Mouse (Mus musculus): ENCODE data around the gene Nfatc2. TPM values are rescaled to one million over a fixed set of nuclear protein-coding genes. Genes with fewer than 3 reads are reported as not detected.

The Nfatc2 gene
- polyA plus RNA-seq (2015; fragmentation: Nextera tagmentation; extraction: Ambion mirVana) = 3.1 and 4.0 TPM in 2 replicates

DNA sequence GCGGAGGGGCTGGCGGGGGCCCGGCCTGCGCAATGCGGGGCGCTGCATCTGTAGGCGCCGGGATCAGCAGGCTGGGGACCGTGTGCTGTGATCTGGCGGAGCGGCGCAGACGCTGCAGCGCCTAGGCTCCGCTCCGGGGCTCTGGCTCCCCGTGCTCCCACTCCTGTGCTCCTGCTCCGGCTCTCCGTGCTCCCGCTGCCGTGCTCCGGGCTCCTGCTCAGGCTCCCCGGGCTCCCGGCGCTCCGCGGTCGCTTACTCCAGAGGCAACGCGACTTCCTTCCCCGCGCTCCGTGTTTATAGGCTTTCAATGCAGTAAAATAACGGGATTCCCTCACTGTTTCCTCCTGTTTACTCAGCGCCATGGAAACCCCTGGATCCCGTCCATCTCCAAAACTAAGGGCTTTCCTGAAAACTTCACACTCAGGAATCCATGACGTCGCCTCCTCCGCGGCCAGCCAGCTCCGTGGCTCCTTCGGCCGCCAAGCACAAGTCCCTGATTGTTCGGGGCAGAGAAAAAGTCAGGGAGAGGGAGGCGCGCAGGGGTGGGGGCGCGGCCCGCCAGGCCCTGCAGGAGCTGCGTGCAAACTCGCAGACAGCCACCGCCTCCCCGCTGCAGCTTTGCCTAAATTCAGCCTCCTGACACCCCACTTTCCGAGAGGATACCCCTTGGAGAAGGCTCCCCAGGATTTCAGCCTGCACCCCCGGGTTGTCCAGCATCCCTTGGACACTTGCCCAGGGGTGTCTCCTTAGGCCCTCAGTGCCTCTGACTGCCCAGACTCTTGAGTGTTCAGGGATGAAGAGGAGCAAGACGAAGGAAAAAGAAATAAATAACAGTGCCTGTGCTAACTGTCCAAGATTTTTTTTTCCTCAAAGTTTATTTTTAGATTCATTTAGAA is at the start of gene Nfatc2:
TSS of gene Nfatc2 (minus strand) at position 167 of the 896 bp plus-strand sequence.
- DNase-seq (ENCODE audit: low spot score) = no peak

DNA sequence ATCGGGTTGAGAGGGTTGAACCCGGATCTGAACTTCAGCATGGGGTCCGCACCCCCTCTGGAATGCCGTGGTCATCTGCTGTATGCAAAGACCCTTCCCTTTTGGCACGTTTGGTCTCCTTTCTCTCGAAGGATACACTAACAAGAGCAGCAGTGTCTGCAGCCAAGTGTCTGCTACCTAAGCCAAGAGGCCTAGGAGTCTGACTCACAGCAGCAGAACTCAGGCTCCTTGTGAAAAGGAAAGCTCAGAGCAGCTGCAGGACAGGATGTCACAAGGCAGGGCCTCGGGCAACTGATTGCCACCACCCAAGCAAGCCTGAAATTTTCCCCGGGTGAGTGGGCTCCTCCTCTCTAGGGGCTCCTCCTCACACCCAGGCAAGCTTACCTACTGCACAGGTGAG is 46.7 kb upstream of the Nfatc2 start:
- no peak for DNase-seq (ENCODE audit: low spot score)

DNA sequence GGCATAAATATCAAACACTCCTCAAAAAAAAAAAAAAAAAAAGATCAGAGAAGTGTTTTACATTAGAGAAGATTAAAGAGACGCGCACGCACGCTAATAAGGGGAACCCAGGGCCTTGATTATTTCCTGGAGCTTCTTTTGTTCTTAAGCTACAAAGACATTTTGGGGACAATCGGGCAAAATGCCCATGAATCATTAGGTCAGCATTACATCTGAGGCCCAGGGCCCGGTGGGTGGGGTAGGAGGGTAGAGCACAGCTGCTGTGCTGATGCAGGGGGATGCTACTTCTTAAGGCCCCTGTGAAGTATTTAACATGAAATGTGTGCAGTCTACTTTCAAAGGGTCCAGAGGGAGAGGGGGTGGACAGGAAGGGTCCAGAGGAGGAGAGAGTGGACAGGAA is 43.4 kb upstream of the Nfatc2 start:
- DNase-seq (ENCODE audit: low spot score) = no peak

DNA sequence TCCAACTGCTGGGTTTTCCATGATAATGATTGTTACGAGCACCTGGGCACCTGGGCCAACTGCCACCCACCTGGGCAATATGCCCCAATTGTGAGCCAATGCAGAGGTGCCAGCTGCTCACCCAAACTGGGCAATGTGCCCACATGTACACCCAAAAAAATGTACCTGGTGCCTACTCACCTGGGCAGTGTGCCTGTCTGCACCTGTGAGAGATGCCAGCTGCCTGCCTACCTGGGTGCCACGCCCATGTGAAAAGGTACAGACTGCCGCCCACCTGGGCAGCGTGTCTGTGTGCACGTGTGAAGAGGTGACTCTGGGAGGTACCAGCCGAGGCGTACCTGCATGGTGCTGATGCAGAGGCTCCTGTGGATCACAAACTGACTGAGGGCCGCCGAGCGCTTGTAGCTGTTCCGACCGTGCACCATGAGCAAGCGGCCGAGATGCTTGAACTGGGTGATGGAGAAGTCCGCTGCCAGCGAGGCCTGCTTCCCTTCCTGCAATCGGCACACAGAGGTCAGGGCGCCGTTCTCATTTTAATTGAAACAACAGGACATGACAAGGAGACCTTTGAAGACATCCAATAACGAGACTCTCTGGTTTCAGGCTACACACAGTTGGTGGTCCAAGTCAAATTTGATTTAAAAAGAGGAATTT is 42.2 kb upstream of the Nfatc2 start:
- DNase-seq (ENCODE audit: low spot score) = no peak

DNA sequence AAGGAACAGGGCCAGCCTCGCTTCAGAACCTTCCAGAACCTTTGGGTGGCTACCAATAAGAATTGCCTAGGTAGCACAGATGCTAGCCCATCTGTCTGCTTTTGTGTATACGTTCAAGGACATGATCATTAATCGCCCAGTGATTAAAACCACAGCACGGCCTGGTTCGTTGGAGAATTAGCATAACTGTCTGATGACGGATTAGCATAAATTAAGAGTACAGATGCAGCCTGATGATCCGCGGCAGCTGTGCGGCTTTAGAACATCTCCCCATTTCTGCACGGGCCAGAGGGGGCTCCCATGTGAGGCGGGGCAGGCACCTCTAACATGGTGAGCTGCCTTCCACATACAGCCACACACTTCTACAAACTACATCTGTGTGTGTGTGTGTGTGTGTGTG is 40.7 kb upstream of the Nfatc2 start:
- no peak for DNase-seq (ENCODE audit: low spot score)

DNA sequence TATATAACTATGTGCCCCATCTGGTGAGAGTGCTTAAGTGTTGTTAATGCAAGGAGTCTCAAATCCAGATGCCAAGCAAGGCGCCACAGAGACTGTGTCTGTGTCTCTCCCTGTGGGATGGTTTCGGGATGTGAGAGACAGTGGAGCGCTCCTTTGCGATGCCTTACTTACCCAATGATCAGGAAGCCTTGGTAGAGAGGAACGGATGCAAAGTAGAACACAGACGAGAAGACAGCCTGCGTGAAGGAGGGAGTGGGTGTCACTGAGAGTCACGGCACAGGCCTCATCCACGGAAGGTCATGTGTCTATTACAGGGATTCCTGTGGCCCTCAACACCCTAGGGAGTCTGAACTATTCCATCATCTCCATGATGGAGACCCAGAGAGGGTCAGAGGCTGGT is 39.0 kb upstream of the Nfatc2 start:
- no peak for DNase-seq (ENCODE audit: low spot score)

DNA sequence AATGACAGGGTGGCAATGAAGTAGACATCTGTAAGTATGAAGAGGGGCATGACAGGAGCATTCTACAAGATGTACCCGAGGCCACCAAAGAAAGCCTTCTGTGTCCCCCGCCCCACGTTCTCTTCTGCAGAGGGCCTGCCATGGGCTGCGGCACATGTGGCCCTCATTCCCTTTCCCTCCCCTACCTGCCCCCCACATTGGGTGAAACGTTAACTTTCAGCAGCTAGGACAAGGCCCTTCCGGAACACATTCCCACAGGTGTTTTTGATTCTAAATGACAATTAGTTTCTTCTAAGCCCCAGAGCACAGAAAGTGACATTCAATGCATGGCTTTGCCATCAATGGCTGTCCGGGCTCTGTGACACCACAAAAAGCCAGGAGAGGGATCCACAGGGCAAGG is 33.4 kb upstream of the Nfatc2 start:
- DNase-seq (ENCODE audit: low spot score) = no peak

DNA sequence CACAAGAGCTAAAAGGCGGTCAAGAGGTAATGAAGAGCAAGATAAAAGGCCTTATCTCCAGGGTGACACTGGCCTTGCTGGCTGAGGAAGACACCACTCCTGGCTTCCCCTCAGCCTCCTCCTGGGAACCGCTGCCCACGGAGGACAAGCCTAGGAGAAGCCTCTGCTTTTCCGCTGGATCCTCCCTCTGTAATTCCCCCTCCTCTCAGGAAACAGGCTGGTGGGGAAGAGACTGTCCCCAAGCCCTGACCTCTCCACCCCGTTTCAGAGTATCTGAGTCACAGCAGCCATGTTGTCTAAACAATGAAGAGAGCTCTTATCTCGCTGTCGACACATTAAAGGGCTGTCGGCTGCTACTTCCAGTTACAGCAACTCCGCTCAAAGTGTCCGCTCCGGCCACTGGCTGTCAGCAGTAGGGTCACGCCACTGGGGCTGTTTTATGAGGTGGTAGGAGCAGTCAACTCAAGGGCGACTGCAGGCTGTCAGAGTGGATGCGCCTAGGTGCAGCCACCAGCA is 31.9 kb upstream of the Nfatc2 start:
- DNase-seq (ENCODE audit: low spot score) = no peak

DNA sequence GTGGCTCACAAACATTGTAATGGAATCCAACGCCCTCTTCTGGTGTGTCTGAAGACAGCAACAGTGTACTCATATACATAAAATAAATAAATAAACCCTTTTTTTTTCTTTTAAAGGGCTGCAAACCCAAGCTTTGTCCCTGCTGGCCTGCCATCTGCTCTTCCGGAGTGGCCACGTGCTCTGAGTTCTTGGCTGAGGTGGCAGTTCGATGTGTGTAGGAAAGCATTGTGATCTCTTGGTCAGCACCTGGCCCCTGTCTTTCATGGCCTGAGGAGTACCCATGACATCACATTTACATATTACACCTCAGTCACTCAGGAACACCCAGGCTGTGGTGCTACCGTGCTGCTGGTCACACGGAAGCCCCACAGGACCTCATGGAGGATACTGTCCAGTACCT is 31.1 kb upstream of the Nfatc2 start:
- no peak for DNase-seq (ENCODE audit: low spot score)

DNA sequence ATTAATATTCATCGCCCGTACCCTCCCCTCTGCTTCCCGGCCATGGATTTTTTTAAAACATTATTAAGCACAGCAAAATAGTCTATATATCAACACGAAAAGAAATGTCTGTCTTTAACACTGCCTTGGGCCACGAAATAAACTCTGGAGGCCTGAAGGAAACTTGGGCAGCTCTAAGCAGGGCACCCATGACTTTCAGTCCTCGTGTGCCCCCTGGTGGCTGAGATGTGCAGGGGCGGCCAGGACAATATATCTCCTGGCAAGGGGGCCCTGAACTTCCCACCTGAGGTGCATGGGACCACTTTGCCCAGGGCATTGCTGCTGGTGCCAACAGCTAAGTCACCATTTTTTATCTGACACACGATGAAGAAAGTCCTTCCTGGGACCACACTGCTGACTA is 27.3 kb upstream of the Nfatc2 start:
- peak; percentile 85 for DNase-seq (ENCODE audit: low spot score)

DNA sequence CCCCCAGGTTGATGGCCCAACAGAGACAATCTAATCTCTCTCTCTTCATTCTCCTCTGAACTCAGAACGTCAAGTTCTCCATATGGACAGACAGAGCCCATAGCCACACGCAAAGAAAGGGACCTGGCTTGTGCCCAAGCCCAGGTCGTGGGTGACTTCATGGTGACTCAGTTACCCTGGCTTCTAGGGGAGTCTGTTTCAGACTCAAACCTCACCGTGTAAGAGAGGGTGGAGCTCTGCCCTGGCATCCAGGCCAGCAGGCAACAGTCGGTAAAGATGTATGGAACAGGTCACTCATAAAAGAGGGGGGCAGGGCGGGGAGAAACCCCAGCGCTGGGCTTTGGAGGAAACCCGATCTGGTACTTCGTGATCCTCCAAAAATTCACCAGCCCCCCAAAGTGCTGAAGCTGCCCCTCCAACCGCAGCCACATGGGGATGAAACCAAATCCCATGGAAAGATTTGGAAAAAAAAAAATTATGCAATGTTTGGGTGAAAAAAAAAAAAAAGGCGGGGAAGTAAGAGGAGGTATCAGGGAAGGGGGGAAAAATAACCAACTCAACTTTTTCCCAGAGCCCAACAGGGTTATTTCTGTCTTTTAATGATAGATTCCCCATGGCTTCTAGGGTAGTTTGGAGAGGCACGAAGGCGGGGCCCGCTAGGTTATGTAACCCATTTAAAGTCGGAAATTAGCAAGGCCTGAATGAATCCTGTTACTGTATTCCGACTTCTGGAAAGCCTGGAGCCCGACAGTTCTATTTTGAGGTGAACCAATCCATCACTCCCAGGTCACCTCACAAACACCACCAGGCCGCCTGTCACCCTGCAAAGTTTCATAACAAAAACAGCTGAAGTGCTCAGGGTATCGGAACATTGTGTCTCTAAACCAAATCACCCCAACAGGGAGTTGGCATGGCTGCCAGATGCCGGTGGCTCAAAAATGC is 26.6 kb upstream of the Nfatc2 start:
- DNase-seq (ENCODE audit: low spot score) = no peak

DNA sequence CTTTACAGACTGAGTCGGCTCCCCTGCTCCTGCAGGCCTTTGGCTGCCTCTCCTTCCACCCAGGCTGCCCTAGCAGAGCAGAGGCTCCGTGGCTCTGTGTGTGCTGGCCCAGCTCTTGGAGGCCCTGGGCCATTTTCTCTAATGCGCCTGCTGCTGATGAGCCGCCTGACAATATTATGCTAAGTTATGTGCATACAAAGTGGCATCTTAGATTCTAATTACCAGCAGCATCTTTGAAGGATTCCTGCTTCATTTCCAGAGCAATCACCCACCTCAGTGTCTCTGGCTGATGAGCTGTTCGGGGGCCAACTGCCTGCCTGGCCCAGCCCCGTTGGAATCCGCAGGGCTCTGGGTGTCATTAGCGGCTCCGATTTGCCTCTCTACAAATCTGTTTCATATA is 24.9 kb upstream of the Nfatc2 start:
- no peak for DNase-seq (ENCODE audit: low spot score)

DNA sequence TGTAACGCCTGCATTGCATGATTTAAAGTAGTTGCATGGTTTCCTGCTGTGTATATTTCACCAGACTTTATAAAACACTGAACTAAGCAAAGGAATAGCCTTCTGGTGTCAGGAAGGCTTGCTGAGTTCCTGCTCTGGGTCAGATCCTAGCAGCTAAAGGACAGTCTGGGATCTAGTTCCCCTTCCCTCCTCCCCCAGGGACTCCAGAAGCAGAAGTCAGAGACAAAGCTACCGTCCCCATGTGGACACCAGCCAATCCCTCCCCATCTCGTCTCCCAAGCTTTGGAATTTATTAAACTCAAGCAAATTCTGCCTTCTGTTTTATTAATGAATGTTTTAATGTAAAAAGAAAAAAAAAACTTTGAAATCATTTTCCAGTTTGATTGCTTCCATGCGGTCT is 23.6 kb upstream of the Nfatc2 start:
- DNase-seq (ENCODE audit: low spot score) = no peak

DNA sequence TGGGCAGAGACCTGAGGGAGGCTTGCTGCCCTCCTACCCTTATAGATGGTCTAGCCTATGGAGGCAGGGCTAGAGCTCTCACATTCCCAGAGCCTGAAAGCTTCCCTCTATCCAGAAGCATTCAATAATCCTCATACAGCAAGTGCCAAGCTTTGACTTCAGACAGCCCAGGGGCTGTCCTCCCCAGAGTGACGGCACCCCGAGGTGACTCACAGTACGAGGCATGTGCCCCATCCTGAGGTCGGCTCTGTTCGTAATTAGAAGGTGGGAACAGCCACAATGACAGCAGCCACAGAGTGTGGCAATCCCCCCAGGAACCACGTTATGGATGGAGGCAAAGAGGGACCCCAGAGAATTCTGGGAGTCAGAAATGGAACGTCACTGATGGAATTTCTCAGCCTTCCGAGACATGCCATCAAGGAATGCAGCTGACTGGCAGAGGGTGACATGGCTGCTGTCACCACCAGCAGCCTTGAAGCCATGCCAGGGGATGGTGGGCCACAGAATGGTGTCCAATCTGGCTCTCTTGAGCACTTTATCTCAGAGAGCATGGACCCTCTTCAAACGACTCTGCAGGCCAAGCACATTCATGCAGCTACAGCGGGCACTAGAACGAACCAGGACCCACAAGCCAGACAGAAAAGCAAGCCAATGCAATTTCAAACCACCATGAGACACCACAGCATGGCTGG is 19.8 kb upstream of the Nfatc2 start:
- DNase-seq (ENCODE audit: low spot score) = no peak

DNA sequence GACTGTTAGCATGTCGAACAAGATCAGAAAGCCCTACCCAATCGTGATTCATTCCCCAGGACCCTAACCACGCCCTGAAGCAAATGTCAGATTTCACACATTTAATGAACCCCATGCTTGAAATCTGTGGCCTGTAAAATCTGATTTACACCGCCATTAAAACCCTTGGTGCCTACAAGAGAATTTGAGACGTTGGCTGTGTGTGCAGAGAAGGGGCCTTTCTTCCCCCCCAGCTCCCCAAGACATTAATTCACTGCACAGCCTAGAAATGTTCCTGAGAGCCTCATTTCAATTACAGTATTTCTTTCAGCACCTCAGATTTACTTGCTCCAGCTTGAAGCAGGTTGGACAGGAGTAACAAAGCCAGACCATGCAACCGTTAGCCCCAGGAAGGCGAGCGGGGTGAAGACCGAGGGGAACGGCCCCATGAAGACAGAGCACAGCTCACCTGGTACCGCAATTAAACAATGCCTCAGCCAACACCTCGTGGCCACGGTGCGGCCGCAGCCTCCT is 16.8 kb upstream of the Nfatc2 start:
- no peak for DNase-seq (ENCODE audit: low spot score)

DNA sequence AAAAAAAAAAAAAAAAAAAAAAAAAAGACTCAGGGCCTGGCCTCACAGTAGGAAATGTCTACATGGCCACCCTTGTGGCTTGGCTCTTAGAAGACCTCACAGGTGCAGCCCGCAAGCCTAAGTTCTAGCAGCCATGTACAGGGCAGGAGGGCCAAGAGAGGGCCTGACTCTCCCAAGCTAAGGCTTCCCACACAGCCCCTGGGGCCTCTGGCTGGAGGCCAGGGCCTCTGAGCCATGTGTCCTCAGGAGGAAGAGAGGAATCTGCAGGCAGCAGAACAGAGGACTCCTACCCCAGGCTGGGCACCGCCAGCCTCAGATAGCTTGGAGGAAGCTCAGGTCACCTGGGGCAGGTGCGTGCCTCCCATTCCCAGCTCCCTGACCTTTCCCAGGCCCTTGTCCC is 13.7 kb upstream of the Nfatc2 start:
- no peak for DNase-seq (ENCODE audit: low spot score)

DNA sequence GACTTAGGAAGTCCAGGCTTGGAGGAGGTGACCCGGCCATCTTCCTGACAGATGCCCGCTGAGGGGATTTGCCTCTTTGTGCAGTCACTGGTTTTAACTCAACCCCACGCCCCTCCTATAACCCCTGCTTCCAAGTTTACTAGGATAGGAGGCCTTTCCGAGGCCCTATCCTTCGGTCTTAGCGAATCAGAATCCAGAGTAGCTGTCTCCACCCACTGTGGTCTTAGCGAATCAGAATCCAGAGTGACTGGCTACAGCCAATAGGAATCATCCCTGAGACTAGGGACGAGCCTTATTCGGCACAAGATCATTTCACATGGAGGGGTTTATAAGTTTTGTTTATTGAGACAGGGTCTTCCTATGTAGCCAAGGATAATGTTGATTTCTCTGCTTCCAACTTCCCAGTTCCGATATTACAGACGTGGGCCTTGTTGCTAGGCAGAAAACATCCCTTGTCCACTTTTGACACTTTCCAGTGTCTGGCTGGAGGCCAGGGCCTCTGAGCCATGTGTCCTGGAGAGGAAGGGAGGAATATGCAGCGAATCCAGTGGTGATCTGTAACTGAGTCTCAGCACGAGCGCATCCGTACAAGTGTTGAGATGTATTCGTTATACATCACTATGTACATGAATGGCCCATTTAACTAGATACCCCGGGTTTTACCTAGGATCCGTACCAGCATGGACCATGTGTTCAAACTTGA is 12.9 kb upstream of the Nfatc2 start:
- DNase-seq (ENCODE audit: low spot score) = no peak

DNA sequence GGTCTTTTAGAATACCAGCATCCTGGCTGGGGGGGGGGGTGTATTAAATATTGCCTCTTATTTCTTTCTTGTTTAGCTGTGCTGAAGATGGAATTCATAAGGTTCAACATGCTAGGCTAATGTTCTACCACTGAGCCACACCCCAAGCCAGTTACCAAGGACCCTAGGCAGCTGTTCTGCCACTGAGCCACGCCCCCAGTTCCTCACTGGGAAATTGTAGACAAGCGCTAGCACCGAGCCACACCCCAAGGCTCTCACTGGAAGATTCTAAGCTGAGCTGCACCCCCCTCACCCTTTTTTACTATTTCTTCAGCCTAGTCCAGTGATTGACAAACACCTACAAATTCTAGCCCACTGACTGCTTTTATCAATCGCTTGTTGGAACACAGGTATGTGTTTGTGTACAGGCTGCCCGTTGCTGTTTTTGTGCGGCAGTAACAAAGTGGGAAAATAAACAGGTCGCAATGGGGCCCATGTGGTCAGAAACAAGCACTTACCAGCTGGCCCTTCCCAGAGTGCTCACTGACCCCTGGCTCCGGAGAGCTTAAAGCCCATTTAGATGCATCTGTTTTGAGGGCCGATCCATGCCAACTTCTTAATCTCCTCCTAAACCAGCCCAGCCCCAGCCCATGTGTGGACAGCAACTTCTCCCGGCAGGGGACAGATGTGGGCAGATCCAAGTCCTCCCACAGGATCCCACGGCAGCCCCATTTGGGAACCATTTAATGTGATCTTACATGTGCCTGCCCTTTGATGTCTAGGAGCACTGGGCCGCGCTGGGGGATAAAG is 11.8 kb upstream of the Nfatc2 start:
- peak; percentile 42 for DNase-seq (ENCODE audit: low spot score)

DNA sequence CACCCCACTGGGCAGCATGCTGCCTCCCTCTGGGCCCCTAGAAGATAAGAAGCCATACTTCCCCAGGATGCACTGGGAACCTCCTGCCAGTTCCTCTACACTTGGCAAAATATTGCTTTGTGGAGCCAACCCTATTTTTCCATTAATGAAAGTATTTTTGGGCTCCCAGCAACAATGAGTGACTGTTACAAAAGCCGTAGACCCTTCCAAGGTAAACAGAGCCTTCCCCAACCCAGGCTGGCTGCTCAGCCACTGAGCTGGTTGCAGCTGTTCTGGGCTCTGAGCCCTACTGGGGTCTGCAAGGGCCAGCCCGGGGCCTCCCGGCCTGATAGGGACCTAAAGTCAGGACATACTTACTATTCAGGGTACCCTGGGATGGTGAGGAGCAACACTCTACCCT is 9.5 kb upstream of the Nfatc2 start:
- no peak for DNase-seq (ENCODE audit: low spot score)
